Mouse (Mus musculus) small intestine, adult 2 months (tissue): ENCODE results near the gene Eya2. TPM values are rescaled to one million over a fixed set of nuclear protein-coding genes. Genes with fewer than 3 reads are reported as not detected.

Source experiments
- H3K27ac ChIP-seq: fragments of 200-500 bp; 2 replicates; pipeline ENCODE4 v1.5.1; 2012; ENCODE audit warnings: low read depth, low read length, control low read depth, inconsistent platforms; ENCODE audit not compliant: insufficient read depth
- H3K27me3 ChIP-seq: fragments of 200-500 bp; 2 replicates; pipeline ENCODE4 v1.6.1; 2012; ENCODE audit warnings: mild to moderate bottlenecking, moderate library complexity, low read length, inconsistent platforms; ENCODE audit not compliant: control insufficient read depth, insufficient read depth
- H3K36me3 ChIP-seq: fragments of 200-500 bp; 2 replicates; pipeline ENCODE4 v1.6.1; 2012; ENCODE audit warnings: mild to moderate bottlenecking, low read length, control low read depth, inconsistent platforms; ENCODE audit not compliant: control insufficient read depth, insufficient read depth
- H3K4me1 ChIP-seq: fragments of 200-500 bp; 2 replicates; pipeline ENCODE4 v1.6.1; 2012; ENCODE audit warnings: low read length, inconsistent platforms, mixed read lengths; ENCODE audit not compliant: control insufficient read depth, insufficient read depth, insufficient read length
- H3K4me3 ChIP-seq: fragments of 200-500 bp; 2 replicates; pipeline ENCODE4 v1.5.1; 2012; ENCODE audit warnings: low read depth, mild to moderate bottlenecking, control low read depth, inconsistent platforms, low read length, moderate library complexity
- CTCF ChIP-seq: fragments of 200-500 bp; IDR thresholded peaks from 2 replicates; pipeline ENCODE4 v1.5.1; 2012; ENCODE audit warnings: low read depth, mild to moderate bottlenecking, control low read depth, inconsistent platforms, low read length, moderate library complexity, mixed read lengths; ENCODE audit not compliant: insufficient replicate concordance, insufficient read length; ENCODE audit errors: extremely low read depth
- POLR2A ChIP-seq: fragments of 200-500 bp; IDR thresholded peaks from 2 replicates; pipeline ENCODE4 v1.6.1; 2012; ENCODE audit warnings: low read depth, mild to moderate bottlenecking, control low read depth, inconsistent platforms, low read length, moderate library complexity
- WGBS: fragments of 180-500 bp; shearing (Covaris S2); methylation state at CpG from one replicate; pipeline ENCODE4 v1.1.7; 2018; 5-methylcytosine and 5-hydroxymethylcytosine counted together
- polyA plus RNA-seq: library from polyadenylated mRNA; depleted of rRNA; stranded (reverse); fragments of >200 nt; gene quantifications from 2 replicates; pipeline ENCODE4 v1.2.3, GENCODE M21; 2012

Gene Eya2
- polyA plus RNA-seq, 1 experiment: 0.93 TPM

GRCm38 (mm10) chr2:165708266-165708665 is 113.4 kb downstream of the Eya2 start:
- Histone ChIP-seq H3K27ac (no peak overlapping the region), H3K4me1 (no peaks in the 10 kb centered on the region), H3K27me3 (no peaks in the 10 kb centered on the region), H3K4me3 (no peak overlapping the region), H3K36me3 (no peaks in the 10 kb centered on the region)
- WGBS: 56% methylated on average over 9 of the region's 9 CpGs
- TF ChIP-seq CTCF (no peak), POLR2A (no peak)

- no peaks in the 10 kb centered on the region for H3K27me3 ChIP-seq
- no peak overlapping the region for H3K27ac ChIP-seq
- H3K4me3 ChIP-seq: no peak overlapping the region
- TF ChIP-seq POLR2A (no peak), CTCF (peak; percentile 55; the same call in 1 of the 2 replicates)
- H3K36me3 ChIP-seq: no peaks in the 10 kb centered on the region
- WGBS: 85% methylated on average over 6 of the region's 6 CpGs
- no peaks in the 10 kb centered on the region for H3K4me1 ChIP-seq
Measured at GRCm38 (mm10) chr2:165716688-165717087, 121.9 kb downstream of the Eya2 start.

GRCm38 (mm10) chr2:165717182-165718176 is 122.6 kb downstream of the Eya2 start:
- Histone ChIP-seq H3K27me3 (no peaks in the 10 kb centered on the region), H3K36me3 (no peaks in the 10 kb centered on the region), H3K27ac (no peak overlapping the region), H3K4me1 (no peaks in the 10 kb centered on the region), H3K4me3 (no peak overlapping the region)
- WGBS: 65% methylated on average over 23 of the region's 23 CpGs
- TF ChIP-seq POLR2A (no peak), CTCF (no peak)

DNA sequence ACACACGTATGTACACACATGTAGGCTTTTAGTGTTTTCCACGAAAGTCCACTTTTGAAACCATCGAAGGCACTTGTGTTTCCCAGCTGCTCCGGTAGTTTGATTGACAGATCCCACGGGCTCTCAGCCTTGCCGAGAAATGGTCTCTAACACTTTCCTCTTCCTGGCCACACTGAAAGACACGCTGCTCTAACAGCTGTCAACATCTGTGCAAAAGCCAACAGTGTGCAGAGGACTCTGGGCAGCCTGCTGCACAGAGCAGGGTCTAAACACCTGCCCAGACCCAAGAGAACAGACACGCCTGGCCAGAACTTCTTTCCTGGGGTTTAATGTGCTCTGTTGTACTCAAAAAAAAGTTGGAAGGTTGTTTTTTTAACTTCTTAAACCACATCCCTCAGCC is 124.5 kb downstream of the Eya2 start:
- Histone ChIP-seq H3K4me1 (no peaks in the 10 kb centered on the region), H3K36me3 (no peaks in the 10 kb centered on the region), H3K27ac (no peak overlapping the region), H3K27me3 (no peaks in the 10 kb centered on the region), H3K4me3 (no peak overlapping the region)
- WGBS: 70% methylated on average over 8 of the region's 8 CpGs
- TF ChIP-seq CTCF (no peak), POLR2A (no peak)

DNA sequence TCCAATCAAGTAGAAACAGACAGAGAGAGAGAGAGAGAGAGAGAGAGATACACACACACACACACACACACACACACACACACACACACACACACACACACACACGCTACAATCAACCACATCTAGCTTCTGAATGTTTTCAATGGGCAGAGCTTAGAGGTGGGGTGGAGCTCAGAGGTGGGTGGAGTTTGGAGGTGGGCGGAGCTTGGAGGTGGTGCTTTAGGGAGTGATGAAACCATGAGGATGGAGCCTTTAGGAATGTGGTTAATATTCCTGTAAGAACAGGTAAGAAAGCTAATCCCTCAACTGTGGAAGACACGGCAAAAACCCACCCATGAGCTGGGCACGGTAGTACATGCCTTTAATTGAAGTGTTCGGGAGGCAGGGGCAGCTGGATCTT is 127.1 kb downstream of the Eya2 start:
- H3K27ac ChIP-seq: no peak overlapping the region
- H3K27me3 ChIP-seq: no peaks in the 10 kb centered on the region
- WGBS: 74% methylated on average over 5 of the region's 5 CpGs
- H3K4me3 ChIP-seq: no peak overlapping the region
- TF ChIP-seq POLR2A: no peak
- no peaks in the 10 kb centered on the region for H3K4me1 ChIP-seq
- no peaks in the 10 kb centered on the region for H3K36me3 ChIP-seq

DNA sequence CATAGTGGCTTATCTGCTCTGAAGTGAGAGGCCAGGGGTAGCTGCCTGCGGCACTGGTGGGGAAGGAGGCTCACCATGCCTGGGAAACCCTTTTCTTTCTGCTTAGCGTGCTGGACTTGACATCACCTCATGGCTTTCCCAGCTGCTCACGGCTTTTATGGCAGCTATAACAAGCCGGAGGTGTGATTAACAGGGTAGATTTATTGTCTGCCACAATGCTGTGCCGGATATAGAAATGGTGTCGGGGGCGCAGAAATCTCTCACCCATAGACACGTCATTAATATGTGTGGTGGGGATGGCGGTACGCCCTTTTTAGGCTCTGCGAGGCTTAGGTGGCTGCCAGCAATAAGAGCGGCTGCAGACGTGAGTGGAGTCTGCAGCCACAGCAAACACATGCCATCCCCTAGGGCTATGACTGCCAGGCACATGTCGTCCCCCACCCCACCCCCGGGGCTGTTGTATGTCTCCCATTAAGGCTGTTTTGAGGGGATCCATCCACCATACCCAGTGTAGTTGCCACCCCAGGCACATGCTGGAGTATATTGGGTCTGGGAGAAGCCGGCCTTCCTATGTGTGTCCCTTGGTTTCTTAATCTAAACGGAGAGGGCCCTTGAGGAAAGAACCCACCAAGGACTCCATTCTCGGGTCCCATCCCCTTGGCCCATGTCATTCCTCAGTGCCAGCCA is 137.9 kb downstream of the Eya2 start:
- WGBS: 47% methylated on average over 18 of the region's 18 CpGs
- Histone ChIP-seq H3K36me3 (no peaks in the 10 kb centered on the region), H3K4me3 (no peak overlapping the region), H3K27ac (no peak overlapping the region), H3K27me3 (no peaks in the 10 kb centered on the region), H3K4me1 (no peaks in the 10 kb centered on the region)
- TF ChIP-seq POLR2A: no peak
- TF ChIP-seq CTCF: no peak

DNA sequence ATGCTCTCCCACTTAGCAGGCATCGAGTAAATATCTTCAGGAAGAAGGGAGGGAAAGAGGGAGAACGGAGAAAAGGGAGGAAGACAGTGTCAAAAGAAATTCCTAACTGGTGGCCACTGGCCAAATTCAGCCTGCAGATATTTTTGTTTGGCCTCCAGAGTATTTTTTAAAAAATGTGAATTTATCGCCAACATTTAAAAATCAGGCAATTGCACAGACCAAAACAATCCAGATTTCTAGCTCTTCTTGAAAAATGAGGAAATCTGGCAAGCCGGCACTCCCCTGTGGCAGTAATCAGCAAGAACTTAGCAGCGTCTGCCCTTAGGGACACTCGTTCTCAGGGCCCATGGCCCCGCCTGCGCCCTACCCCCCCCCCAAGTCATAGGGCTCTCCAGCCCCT is 138.9 kb downstream of the Eya2 start:
- no peak for TF ChIP-seq POLR2A
- TF ChIP-seq CTCF: no peak
- Histone ChIP-seq H3K27me3 (no peaks in the 10 kb centered on the region), H3K4me3 (no peak overlapping the region), H3K27ac (no peak overlapping the region), H3K4me1 (no peaks in the 10 kb centered on the region), H3K36me3 (no peaks in the 10 kb centered on the region)
- 76% methylated on average over 8 of the region's 8 CpGs for WGBS
